Mouse (Mus musculus): ENCODE results near the gene Glrx2.

DNA sequence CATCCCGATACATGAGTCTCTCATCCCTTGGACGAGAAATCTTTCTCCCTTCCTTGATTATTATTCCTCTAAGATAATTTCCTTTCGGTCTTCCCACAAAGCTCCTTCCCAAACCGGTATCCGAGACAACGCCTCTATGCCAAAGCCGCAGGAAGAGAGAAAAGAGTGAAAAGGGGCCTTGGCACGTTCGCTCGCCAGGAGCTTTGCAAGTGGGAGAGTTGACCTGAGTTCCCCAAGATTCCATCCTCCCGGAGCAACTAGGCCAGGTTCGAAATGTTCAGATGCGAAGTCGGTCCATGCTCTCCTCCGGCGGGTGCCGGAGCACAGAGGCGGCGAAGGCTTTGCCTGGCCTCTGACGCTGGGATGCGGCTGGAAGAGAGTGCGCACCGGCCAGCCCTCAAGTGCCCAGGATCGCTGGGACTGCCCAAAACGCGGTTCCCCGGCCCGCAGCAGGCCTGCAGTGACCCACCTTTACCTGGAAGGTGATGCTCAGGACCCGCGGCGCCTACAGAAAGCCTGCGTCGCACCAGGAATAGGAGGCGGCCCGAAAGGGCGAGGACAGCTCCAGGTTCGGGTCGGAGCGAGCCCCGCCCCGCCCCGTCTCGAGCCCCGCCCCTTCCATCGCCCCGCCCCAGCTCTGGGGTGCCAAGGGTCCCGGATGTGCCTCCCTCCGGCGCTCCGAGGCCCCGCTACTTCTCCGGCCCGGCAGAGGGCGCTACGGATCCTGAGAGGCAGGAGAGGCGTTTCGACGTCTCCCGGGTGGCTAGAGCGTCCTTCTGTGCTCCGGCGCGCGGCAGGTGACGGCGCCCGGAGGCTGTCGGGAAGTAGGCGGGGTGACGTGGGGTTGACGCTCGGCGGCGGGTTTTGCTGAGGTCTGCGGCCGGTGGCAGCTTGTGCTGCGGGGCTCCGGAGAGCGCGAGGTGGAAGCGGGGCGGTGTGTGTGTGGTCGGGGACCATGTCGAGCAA is 60.6 kb downstream of the Glrx2 start, which contains the start of the genes Trove2 and Uchl5:
- TF ChIP-seq CTCF (IDR thresholded peaks at IDR 0.05; ENCODE audit: low read depth, low read length) (no peak; the same call in 1 of the 2 replicates), POLR2A (IDR thresholded peaks at IDR 0.05; ENCODE audit: borderline replicate concordance, low read depth, low read length) (no peak)

All from bone marrow macrophage, adult 2 months (primary cell).